Mouse (Mus musculus) frontal cortex, postnatal 10 days (tissue): ENCODE measurements around the gene Tmem115.
"Not testable (repeated sequence)": the region's sequence is repeated elsewhere in the genome, so short reads cannot be mapped to it uniquely, and the experiment has no call there.

Experiments
- DNase-seq, 2 experiments: peaks; one replicate each; pipeline ENCODE4 v3.0.0; 2022; ENCODE audit warnings: low spot score in 2 of 2, mixed read lengths in 1 of 2

Gene Tmem115

DNA sequence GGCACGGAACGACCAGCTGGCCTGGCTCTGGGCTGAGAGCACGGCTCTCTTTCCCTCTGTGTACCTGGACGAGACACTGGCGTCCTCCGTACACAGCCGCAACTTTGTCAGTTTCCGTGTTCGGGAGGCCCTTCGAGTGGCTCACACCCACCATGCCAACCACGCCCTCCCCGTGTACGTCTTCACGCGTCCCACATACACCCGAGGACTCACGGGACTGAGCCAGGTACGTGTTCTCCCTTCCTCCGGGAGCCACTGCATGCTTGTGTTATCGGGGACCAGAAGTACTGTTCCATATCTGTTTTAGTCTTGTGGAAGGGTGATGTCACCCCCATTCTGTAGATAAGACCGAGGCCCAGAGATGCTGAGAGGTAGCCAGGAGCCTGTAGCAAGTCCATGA, 37.1 kb downstream of the Tmem115 start:
- DNase-seq: no peak

DNA sequence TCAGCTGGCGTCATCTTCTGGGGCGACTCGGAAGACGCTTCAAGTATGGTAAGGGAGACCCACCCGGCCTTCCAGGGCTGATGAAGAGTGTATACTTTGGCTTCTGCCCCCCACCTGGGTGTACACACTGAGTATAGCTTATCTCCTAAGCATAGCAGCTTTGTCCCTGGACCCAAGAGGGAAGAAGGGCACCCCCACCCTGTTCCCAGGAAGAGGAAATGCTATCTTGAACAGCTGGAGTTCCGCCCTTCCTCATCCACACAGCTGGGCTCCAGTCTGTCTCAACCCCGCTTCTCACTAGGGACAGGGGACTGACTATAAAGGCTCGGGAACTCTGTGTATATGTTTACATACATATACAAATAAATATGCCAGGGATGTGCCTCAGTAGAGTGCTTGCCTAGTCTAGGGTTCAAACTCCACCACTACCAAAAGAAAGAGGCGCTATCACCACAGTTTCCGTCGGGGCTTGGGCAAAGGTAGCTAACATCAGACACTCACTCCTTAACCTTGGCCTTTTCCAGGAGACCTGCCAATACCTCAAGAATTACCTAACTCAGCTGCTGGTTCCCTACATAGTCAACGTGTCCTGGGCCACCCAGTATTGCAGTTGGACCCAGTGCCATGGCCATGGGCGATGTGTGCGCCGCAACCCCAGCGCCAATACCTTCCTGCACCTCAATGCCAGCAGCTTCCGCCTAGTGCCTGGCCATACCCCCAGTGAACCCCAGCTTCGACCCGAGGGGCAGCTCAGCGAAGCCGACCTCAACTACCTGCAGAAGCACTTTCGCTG, 38.0 kb downstream of the Tmem115 start:
- no peak for DNase-seq

DNA sequence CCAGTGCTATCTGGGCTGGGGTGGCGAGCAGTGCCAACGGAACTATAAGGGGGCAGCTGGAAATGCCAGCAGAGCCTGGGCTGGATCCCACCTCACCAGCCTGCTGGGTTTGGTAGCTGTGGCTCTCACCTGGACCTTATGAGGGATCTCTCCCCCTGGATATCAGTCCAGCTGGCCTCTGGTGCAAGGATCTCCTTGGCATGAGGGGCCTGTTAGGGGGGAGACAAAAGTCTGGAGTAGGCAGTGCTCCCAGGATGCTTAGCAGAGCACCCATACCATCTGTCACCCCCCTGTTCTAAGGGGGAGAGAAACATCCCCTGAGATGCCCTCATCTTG, 38.5 kb downstream of the Tmem115 start:
- no peak for DNase-seq

DNA sequence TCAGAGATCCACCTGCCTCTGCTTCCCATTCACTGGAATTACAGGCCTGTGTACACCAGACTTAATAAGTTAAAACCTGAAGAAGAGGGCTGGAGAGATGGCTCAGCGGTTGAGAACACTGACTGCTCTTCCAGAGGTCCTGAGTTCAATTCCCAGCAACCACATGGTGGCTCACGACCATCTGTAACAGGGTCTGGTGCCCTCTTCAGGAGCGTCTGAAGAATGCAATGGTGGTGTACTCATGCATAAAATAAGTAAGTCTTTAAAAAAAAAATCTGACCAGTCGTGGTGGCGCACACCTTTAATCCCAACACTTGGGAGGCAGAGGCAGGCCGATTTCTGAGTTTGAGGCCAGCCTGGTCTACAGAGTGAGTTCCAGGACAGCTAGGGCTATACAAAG, 40.0 kb downstream of the Tmem115 start:
- DNase-seq: not testable (repeated sequence)

DNA sequence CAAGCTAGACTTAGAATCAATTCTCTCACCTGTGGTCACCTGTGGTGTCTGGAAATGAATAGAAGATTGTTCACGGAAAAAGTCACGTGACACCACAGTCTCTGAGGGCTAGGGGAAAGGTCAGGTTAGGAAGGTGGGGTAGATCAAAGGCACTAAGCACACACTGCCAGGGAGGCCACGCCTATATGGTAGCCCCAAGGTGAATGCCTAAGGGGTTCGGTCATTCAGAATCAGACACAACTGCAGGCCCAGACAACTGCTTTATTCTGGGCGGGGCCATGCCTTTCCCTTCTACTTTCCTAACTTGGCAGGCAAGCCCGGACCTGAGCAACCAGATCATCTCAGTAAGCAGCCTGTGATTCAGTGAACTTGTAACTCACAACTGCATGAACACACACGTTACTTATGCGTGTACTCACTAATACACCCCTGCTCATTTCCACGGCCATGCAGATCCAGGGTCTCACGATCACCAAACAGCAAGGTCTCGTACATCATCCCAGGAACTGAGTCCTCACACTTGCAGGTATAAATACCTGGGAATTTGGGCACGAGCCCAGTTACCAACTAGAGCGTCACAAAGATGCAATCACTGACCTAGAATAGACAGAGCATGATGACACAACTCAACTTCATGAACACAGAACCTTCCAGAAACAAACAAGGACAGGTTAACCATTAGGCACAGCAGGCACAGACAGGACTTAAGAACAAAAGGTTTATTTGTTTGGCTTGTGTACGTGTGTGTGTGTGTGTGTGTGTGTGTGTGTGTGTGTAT, 42.0 kb downstream of the Tmem115 start:
- DNase-seq: no peak

DNA sequence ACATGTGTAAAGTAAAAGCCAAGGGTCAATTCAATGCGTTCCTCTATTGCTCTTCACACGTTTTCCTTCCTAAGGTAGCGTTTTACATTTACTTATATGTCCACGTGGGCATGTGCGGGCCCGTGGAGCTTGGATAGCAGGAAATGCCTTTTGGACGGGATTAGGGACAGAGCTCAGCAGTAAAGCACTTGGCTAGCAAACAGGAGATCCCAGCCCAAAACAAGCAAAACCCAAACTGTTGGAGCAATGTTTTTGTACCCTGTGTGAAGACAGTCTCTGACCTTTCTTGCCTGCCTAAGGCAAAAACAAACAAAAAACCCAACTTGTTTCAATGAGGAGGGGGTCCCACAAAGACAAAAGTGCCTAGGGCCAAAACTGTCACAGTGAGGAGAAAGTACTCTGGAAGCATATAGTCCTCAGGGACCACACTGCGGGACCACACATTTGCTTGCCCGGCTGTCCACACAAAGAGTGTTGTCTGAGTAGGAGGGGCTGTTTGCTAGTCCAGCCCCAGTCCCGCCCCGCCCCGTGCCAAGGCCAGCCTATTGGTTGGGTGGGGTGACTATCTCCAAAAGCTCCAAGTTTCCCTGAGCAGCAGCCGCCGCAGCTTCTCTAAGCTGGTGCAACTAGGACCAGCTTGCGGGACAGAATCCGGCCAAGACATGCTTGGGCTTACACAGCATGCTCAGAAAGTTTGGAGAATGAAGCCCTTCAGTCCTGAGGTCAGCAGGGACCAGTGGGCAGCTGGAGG, 42.8 kb downstream of the Tmem115 start, which contains the start of gene Hyal1:
TSS of gene Hyal1 (plus strand) at position 571 of the 751 bp plus-strand sequence.
- no peak for DNase-seq

DNA sequence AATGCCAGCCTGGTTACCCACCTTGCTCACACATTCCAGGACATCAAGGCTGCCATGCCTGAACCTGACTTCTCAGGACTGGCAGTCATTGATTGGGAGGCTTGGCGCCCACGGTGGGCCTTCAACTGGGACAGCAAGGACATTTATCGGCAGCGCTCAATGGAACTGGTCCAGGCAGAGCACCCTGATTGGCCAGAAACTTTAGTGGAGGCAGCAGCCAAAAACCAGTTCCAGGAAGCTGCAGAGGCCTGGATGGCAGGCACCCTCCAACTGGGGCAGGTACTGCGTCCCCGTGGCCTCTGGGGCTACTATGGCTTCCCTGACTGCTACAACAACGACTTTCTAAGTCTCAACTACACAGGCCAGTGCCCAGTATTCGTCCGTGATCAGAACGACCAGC, 44.1 kb downstream of the Tmem115 start:
- DNase-seq: no peak

DNA sequence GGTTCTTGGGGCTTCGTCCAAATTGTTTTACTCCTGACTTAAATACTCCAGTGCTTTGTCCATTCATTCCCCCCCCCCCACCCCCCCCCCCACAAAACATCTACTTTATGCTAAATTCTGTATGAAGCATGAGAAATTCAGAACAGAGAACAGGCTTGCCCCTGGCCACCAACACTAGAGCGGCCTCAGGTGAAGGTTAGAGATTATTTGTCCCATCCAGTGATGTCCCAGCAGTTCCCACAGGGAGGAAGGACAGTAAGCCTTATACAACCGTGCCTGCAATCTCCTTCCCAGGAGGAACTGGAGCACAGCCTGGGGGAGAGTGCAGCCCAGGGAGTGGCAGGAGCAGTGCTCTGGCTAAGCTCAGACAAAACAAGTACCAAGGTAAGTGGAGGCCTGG, 44.8 kb downstream of the Tmem115 start, which contains the start of gene Naa80:
TSS of gene Naa80 (plus strand) at position 301 of the 400 bp plus-strand sequence.
- DNase-seq: no peak

DNA sequence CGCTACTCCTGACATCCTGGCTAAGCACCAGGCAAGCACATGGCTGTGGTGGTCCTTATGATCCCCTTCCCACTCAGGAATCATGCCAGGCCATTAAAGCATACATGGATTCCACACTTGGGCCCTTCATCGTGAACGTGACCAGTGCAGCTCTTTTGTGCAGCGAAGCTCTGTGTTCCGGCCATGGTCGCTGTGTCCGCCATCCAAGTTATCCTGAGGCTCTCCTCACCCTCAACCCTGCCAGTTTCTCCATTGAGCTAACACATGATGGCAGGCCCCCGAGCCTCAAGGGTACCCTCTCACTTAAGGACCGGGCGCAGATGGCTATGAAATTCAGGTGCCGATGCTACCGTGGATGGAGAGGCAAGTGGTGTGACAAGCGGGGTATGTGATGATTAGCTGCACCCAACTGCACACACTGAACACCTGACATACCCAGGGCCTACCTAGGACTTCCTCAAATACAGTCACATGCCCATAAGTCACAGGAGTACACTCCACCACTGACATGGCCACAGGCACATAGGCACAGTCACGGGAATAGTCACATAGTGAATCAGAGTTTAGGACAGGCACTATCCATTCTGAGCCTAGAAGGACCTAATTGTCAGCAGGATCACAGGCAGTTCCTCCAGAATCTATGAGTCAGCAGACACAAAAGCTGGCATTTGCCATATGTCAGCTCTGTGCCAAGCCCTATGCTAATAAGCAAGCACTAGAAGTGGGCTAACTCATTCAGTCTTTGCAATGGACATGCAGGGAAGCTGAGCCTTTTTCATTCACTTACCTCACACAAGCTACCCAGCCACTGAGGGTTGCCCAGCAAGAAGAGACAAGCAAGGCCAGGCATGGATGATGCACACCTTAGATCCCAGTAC, 45.5 kb downstream of the Tmem115 start:
- DNase-seq: no peak

DNA sequence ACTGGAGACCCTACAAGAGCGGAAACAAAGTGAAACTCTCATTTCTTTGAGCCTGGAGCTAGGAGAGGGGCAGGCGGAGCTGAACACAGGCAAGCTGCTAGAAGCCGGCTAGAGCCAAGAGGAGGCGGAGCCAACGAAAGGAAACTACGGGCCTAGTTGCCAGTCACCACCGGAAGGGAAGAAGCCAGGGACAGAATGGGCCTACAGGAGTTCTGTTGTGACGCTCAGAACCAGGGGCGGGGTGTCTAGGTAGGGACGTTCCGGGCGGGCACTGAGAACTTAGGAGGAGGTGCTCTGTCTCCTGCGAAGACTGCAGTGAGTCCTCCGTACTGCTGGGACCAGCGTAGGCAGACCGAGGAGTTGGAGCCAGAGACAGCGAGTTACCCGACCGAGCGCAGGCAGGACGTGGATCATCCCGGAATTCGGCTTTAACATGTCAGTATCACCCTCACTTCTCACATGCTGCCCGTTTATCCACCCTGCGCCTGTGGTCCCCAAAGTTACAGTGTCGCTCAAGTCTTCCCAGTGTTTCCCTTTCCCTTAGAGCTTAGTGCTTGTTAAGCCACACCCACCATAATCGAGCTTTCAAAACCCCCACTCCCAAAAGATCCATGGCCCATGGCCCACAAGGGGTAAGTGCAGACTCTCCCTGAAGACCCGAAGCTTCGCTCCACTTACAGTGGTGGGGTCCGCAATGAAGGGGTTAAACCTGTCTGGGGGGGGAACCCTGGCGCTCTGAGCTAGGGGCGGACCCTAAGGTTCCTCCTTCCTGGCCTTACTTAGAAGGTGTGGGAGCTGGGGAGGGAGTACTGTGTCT, 47.0 kb downstream of the Tmem115 start, which contains the start of gene Hyal3:
TSS of gene Hyal3 (plus strand) at position 318 of the 817 bp plus-strand sequence.
- peak; percentile 81 to 85 for DNase-seq

DNA sequence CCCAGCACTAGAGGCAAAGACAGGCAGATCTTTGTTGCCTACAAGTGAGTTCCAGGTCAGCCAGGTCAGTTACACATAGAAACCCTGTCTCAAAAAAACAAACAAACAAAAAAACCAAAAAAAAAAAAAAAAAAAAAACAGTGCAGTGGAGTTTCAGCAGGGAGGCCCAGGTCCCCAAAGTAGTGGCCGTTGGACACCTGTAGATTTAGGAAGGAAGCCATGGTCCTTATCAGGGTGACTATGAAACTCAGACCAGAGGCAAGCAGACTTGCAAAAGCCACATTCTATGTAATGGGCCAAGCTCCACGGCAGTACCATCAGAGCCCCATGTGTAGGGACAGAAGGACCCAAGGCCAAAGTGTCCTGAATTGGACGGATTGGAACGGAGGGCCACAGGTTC, 47.8 kb downstream of the Tmem115 start:
- no peak for DNase-seq

DNA sequence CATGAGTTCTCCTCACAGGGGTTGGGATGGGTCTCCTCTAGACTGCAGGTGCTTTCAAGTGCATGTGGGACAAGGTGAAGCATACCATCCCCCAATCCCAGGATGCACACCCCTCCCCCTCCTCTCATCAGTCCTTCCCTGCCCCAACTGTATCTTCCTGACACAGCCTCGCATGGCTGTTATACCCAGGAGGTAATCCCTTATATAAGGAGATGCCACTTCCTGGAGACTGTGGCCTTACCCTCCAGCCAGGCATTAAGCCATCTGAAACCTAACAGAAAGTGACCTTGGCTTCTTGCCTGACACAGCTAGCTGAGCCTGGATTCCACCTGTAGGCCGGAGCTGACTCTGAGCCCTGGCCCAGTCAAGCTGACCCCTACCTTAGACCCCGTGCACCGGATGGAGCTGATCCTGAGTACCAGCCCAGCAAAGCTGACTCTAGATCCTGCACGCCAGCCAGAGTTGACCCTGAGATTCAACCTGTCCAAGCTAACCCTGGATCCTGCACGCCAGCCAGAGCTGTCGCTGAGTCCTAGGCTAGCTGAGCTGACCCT, 48.8 kb downstream of the Tmem115 start:
- DNase-seq: no peak

DNA sequence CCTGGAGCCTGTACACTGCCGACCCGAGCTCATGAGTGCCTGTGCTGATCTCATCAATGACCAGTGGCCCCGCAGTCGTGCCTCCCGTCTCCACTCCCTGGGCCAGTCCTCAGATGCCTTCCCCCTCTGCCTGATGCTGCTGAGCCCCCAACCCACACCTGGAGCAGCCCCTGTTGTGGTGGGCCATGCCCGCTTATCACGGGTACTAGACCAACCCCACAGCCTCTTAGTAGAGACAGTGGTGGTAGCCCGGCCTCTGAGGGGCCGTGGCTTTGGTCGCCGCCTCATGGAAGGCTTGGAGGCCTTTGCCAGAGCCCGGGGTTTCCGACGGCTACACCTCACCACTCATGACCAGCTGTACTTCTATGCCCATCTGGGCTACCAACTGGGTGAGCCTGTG, 49.4 kb downstream of the Tmem115 start:
- DNase-seq: no peak

DNA sequence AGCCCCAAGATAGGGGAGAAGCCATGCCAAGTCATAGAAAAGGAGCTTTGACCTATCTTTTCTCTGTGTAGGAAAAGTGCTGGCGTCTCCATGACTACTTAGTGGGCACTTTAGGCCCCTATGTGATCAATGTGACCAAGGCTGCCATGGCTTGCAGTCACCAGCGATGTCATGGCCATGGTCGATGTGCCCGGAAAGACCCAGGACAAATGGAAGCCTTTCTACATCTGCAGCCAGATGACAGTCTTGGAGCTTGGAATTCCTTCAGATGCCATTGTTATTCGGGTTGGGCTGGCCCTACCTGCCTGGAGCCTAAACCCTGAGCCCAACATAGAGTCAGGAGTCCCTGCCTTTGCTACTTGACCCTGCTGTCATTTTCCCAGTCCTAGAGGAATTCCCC, 52.8 kb downstream of the Tmem115 start:
- no peak for DNase-seq

DNA sequence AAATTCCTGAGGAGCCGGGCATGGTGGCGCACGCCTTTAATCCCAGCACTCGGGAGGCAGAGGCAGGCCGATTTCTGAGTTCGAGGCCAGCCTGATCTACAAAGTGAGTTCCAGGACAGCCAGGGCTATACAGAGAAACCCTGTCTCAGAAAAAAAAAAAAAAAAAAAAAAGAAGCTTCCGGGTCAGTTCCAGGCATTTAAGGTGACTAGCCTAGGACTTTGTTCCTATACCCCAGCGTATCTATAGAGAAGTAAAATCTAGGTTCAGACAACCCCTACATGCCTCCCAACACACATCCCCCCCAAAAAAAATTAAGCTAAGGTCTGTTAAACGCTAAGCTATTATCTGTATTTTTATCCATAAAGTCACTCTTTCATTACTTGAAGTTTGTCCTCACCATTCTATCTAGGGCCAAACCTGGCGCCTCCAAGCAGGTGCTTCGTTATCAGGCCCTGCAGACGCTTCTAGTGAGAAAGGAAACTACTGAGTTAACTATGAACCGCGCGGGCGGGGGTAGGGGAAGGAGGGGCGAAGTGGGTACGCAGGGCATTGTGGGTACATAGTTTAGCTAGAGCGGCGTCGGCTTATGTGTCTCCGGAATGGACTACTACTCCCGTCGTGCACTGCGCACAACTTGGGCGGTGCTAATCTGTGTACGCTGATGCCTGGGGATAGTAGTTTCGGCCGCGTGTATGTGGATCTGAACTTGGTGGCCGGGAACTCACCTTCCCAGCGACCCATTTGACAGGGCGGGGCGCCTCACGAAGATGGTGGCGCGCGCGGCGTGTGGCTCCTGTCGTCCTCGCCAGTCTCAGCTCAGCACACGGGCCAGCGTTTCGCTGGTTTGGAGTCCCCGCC, 53.5 kb downstream of the Tmem115 start, which contains the start of gene Ifrd2:
TSS of gene Ifrd2 (plus strand) at position 669 of the 859 bp plus-strand sequence.
- DNase-seq: peak; percentile 97 to 98

DNA sequence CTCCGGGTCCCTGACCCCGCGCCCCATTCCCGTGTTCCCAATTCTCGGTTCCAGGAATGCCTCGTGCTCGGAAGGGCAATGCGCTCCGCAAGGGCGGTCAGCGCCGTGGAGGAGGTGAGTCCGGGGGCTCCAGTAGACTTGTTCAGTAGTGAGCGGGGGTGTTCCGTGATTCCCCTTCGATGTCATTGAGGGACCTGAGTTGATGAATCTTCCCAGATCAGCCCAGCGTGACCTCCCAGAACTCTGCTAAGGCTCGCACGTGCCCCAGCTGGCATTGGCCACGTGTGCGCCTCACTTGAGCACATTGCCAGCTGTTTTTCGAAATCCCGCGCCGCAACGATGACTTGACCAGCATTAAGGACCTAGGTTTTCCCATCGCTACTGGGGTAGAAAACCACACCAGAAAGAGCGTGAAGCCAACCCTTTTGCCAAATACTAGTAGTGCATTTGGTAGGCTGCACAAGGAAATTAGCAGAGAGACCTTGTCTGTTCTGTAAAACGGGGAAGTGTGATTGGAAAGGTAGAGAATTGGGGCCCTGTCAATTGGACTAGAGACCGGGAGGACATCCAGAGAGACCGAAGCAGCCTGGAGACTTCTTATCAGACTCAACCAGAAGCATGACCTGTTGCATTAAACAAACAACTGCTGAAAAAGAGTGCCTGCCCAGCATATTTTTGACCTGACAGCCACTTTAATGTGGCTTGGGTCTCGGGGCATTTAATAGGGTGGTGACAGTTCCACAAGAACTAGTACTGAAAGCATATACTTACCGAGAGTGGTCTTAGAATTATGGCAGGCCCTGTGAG, 54.3 kb downstream of the Tmem115 start:
- peak in 1 of 2 experiments; percentile 48 for DNase-seq
